Mouse (Mus musculus): ENCODE measurements around the gene Stim2. TPM values are rescaled to one million over a fixed set of nuclear protein-coding genes. Genes with fewer than 3 reads are reported as not detected.

The Stim2 gene
- polyA plus RNA-seq, 1 experiment from 2014 or later: 19.6 TPM

GRCm38 (mm10) chr5:53987496-53987895, 10.8 kb upstream of the Stim2 start:
- Histone ChIP-seq H3K27me3 (ENCODE audit: insufficient read depth, low read length) (no peaks in the 10 kb centered on the region), H3K4me2 (replicated peaks; ENCODE audit: low read depth, low read length) (no peak overlapping the region), H3K27ac (ENCODE audit: low read length) (no peak overlapping the region), H3K36me3 (ENCODE audit: insufficient read depth, low read length) (no peaks in the 10 kb centered on the region), H3K4me3 (ENCODE audit: low read length) (no peak overlapping the region), H3K9me3 (ENCODE audit: low read length) (no peaks in the 10 kb centered on the region), H3K4me1 (ENCODE audit: insufficient read depth, low read length) (peaks cover 8% of the 10 kb centered on the region), H3K9ac (replicated peaks; ENCODE audit: low read length) (no peak overlapping the region)
- 89% methylated on average over 1 of the region's 1 CpGs for WGBS
- no peak for ATAC-seq (ENCODE audit: low FRiP score, low TSS enrichment)

- Histone ChIP-seq H3K9me3 (ENCODE audit: low read length) (no peaks in the 10 kb centered on the region), H3K4me1 (ENCODE audit: insufficient read depth, low read length) (peaks cover 13% of the 10 kb centered on the region), H3K27me3 (ENCODE audit: insufficient read depth, low read length) (no peaks in the 10 kb centered on the region), H3K4me2 (replicated peaks; ENCODE audit: low read depth, low read length) (no peak overlapping the region), H3K27ac (ENCODE audit: low read length) (no peak overlapping the region), H3K4me3 (ENCODE audit: low read length) (no peak overlapping the region), H3K9ac (replicated peaks; ENCODE audit: low read length) (no peak overlapping the region), H3K36me3 (ENCODE audit: insufficient read depth, low read length) (no peaks in the 10 kb centered on the region)
- 81% methylated on average over 1 of the region's 1 CpGs for WGBS
- no peak for ATAC-seq (ENCODE audit: low FRiP score, low TSS enrichment)
Measured at GRCm38 (mm10) chr5:53988053-53988452, 10.2 kb upstream of the Stim2 start.

- Histone ChIP-seq H3K4me3 (ENCODE audit: low read length) (no peak overlapping the region), H3K9me3 (ENCODE audit: low read length) (no peaks in the 10 kb centered on the region), H3K9ac (replicated peaks; ENCODE audit: low read length) (no peak overlapping the region), H3K27ac (ENCODE audit: low read length) (no peak overlapping the region), H3K27me3 (ENCODE audit: insufficient read depth, low read length) (no peaks in the 10 kb centered on the region), H3K4me2 (replicated peaks; ENCODE audit: low read depth, low read length) (no peak overlapping the region), H3K4me1 (ENCODE audit: insufficient read depth, low read length) (peaks cover 23% of the 10 kb centered on the region), H3K36me3 (ENCODE audit: insufficient read depth, low read length) (no peaks in the 10 kb centered on the region)
- no peak for ATAC-seq (ENCODE audit: low FRiP score, low TSS enrichment)
- WGBS: 35% methylated on average over 7 of the region's 7 CpGs
Measured at GRCm38 (mm10) chr5:53992616-53993015, 5.7 kb upstream of the Stim2 start.

GRCm38 (mm10) chr5:53994576-53994975, 3.7 kb upstream of the Stim2 start:
- ATAC-seq (ENCODE audit: low FRiP score, low TSS enrichment): no peak
- Histone ChIP-seq H3K9ac (replicated peaks; ENCODE audit: low read length) (no peak overlapping the region), H3K27ac (ENCODE audit: low read length) (no peak overlapping the region), H3K4me3 (ENCODE audit: low read length) (peak overlapping the region; percentile 62), H3K4me2 (replicated peaks; ENCODE audit: low read depth, low read length) (peak overlapping the region; percentile 66), H3K36me3 (ENCODE audit: insufficient read depth, low read length) (no peaks in the 10 kb centered on the region), H3K4me1 (ENCODE audit: insufficient read depth, low read length) (peaks cover 28% of the 10 kb centered on the region), H3K27me3 (ENCODE audit: insufficient read depth, low read length) (no peaks in the 10 kb centered on the region), H3K9me3 (ENCODE audit: low read length) (no peaks in the 10 kb centered on the region)
- WGBS: 66% methylated on average over 4 of the region's 4 CpGs

- peak overlapping the region; percentile 62 for H3K4me3 ChIP-seq (ENCODE audit: low read length)
- no peaks in the 10 kb centered on the region for H3K36me3 ChIP-seq (ENCODE audit: insufficient read depth, low read length)
- peak overlapping the region; percentile 72 for H3K9ac ChIP-seq (replicated peaks; ENCODE audit: low read length)
- H3K4me2 ChIP-seq (replicated peaks; ENCODE audit: low read depth, low read length): peak overlapping the region; percentile 66
- peak overlapping the region; percentile 66 for H3K27ac ChIP-seq (ENCODE audit: low read length)
- ATAC-seq (ENCODE audit: low FRiP score, low TSS enrichment): peak; percentile 47
- under 1% methylated on average over 34 of the region's 34 CpGs for WGBS
- no peaks in the 10 kb centered on the region for H3K9me3 ChIP-seq (ENCODE audit: low read length)
- H3K4me1 ChIP-seq (ENCODE audit: insufficient read depth, low read length): peaks cover 36% of the 10 kb centered on the region
- H3K27me3 ChIP-seq (ENCODE audit: insufficient read depth, low read length): no peaks in the 10 kb centered on the region
Measured at GRCm38 (mm10) chr5:53995316-53995715, 3.0 kb upstream of the Stim2 start.

GRCm38 (mm10) chr5:53996822-53997221, 1.5 kb upstream of the Stim2 start:
- 91% methylated on average over 6 of the region's 6 CpGs for WGBS
- ATAC-seq (ENCODE audit: low FRiP score, low TSS enrichment): no peak
- no peaks in the 10 kb centered on the region for H3K36me3 ChIP-seq (ENCODE audit: insufficient read depth, low read length)

GRCm38 (mm10) chr5:53998743-53999460, 603 bp downstream of the Stim2 start:
- peak; percentile 60 for ATAC-seq (ENCODE audit: low FRiP score, low TSS enrichment)
- WGBS: under 1% methylated on average over 75 of the region's 76 CpGs
- H3K27me3 ChIP-seq (ENCODE audit: insufficient read depth, low read length): no peaks in the 10 kb centered on the region
- no peaks in the 10 kb centered on the region for H3K36me3 ChIP-seq (ENCODE audit: insufficient read depth, low read length)
- H3K4me3 ChIP-seq (ENCODE audit: low read length): peak overlapping the region; percentile 94
- H3K9me3 ChIP-seq (ENCODE audit: low read length): no peaks in the 10 kb centered on the region
- peak overlapping the region; percentile 95 for H3K9ac ChIP-seq (replicated peaks; ENCODE audit: low read length)
- peak overlapping the region; percentile 66 for H3K4me2 ChIP-seq (replicated peaks; ENCODE audit: low read depth, low read length)
- H3K27ac ChIP-seq (ENCODE audit: low read length): peak overlapping the region; percentile 94
- peaks cover 37% of the 10 kb centered on the region for H3K4me1 ChIP-seq (ENCODE audit: insufficient read depth, low read length)

More at GRCm38 (mm10) chr5:53996822-53997221, 1.5 kb upstream of the Stim2 start:
- peaks cover 42% of the 10 kb centered on the region for H3K4me1 ChIP-seq (ENCODE audit: insufficient read depth, low read length)
- H3K27ac ChIP-seq (ENCODE audit: low read length): no peak overlapping the region
- H3K4me3 ChIP-seq (ENCODE audit: low read length): no peak overlapping the region
- no peak overlapping the region for H3K4me2 ChIP-seq (replicated peaks; ENCODE audit: low read depth, low read length)
- no peaks in the 10 kb centered on the region for H3K27me3 ChIP-seq (ENCODE audit: insufficient read depth, low read length)
- H3K9me3 ChIP-seq (ENCODE audit: low read length): no peaks in the 10 kb centered on the region
- no peak overlapping the region for H3K9ac ChIP-seq (replicated peaks; ENCODE audit: low read length)

- peak overlapping the region; percentile 66 for H3K4me2 ChIP-seq (replicated peaks; ENCODE audit: low read depth, low read length)
- peak overlapping the region; percentile 95 for H3K9ac ChIP-seq (replicated peaks; ENCODE audit: low read length)
- no peaks in the 10 kb centered on the region for H3K9me3 ChIP-seq (ENCODE audit: low read length)
- H3K4me3 ChIP-seq (ENCODE audit: low read length): peak overlapping the region; percentile 94
- no peak for ATAC-seq (ENCODE audit: low FRiP score, low TSS enrichment)
- peak overlapping the region; percentile 94 for H3K27ac ChIP-seq (ENCODE audit: low read length)
- H3K4me1 ChIP-seq (ENCODE audit: insufficient read depth, low read length): peaks cover 35% of the 10 kb centered on the region
- WGBS: under 1% methylated on average over 6 of the region's 6 CpGs
- no peaks in the 10 kb centered on the region for H3K36me3 ChIP-seq (ENCODE audit: insufficient read depth, low read length)
- H3K27me3 ChIP-seq (ENCODE audit: insufficient read depth, low read length): no peaks in the 10 kb centered on the region
Measured at GRCm38 (mm10) chr5:53999461-53999770, 1.1 kb downstream of the Stim2 start.

- Histone ChIP-seq H3K9me3 (ENCODE audit: low read length) (no peaks in the 10 kb centered on the region), H3K27ac (ENCODE audit: low read length) (peak overlapping the region; percentile 35; the same call in 1 of the 2 replicates), H3K9ac (replicated peaks; ENCODE audit: low read length) (peak overlapping the region; percentile 95), H3K4me3 (ENCODE audit: low read length) (peak overlapping the region; percentile 94), H3K36me3 (ENCODE audit: insufficient read depth, low read length) (no peaks in the 10 kb centered on the region), H3K27me3 (ENCODE audit: insufficient read depth, low read length) (no peaks in the 10 kb centered on the region), H3K4me1 (ENCODE audit: insufficient read depth, low read length) (peaks cover 31% of the 10 kb centered on the region), H3K4me2 (replicated peaks; ENCODE audit: low read depth, low read length) (peak overlapping the region; percentile 66)
- WGBS: 0% methylated on average over 2 of the region's 2 CpGs
- no peak for ATAC-seq (ENCODE audit: low FRiP score, low TSS enrichment)
Measured at GRCm38 (mm10) chr5:53999831-54000230, 1.5 kb downstream of the Stim2 start.

- no peaks in the 10 kb centered on the region for H3K27me3 ChIP-seq (ENCODE audit: insufficient read depth, low read length)
- H3K4me2 ChIP-seq (replicated peaks; ENCODE audit: low read depth, low read length): peak overlapping the region; percentile 32; the same call in 1 of the 2 replicates
- no peak overlapping the region for H3K4me3 ChIP-seq (ENCODE audit: low read length)
- no peak for ATAC-seq (ENCODE audit: low FRiP score, low TSS enrichment)
- H3K9ac ChIP-seq (replicated peaks; ENCODE audit: low read length): no peak overlapping the region
- H3K9me3 ChIP-seq (ENCODE audit: low read length): no peaks in the 10 kb centered on the region
- no peak overlapping the region for H3K27ac ChIP-seq (ENCODE audit: low read length)
- H3K36me3 ChIP-seq (ENCODE audit: insufficient read depth, low read length): no peaks in the 10 kb centered on the region
- H3K4me1 ChIP-seq (ENCODE audit: insufficient read depth, low read length): peaks cover 29% of the 10 kb centered on the region
- 37% methylated on average over 5 of the region's 5 CpGs for WGBS
Measured at GRCm38 (mm10) chr5:54001021-54001420, 2.7 kb downstream of the Stim2 start.
